ENCODE assay signal across 19 mouse cellular contexts in the genomic region with DNA sequence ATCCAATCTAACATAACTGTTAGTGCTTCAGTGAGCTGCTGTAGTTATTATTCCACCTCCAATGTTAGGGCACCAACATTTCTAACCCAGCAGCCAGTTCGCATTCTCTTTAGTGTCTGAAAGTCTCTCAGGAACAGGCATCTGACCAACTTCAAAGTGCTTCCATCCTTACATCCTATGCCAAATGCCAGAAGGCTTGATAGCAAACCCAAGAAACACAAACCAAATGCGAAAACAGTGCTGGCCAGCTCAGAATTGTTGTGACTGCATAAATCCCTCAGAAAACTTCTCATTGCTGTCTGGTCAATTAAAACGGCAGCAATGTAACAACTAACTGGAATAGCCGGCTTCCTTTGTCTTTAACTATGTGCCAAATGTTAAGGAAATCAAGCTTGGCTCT.
DNase-seq lines count a peak whose midpoint lies in the region; ATAC-seq and TF ChIP-seq lines count a peak whose summit lies in the region.
"Had no signal": no experiment of that assay in that cellular context is flagged by ENCODE, and none has a peak within 500 bp of the region (broad histone marks: within the 10 kb centered on the region; RNA-seq: fewer than 3 reads in every experiment).

No protein-coding gene starts in this region.

- TF ChIP-seq POLR2A in lung, adult 2 months (IDR thresholded peaks at IDR 0.05; ENCODE audit: borderline replicate concordance, extremely low read depth, low read depth, low read length): no peak

- peak; percentile 56 for DNase-seq in forebrain, embryonic 14.5 days (ENCODE audit: low spot score)
- DNase-seq in forebrain, embryonic 10.5 days (ENCODE audit: extremely low spot score, low spot score): no peak
- DNase-seq in midbrain, postnatal 0 days (ENCODE audit: low spot score): peak; percentile 26
- DNase-seq in midbrain, embryonic 11.5 days (ENCODE audit: low spot score, missing footprints): no peak
- DNase-seq in fat pad, adult 2 months (ENCODE audit: extremely low read depth, low read depth, low spot score): peak; percentile 7
- DNase-seq in lung, adult 2 months: no peak
- no peak for DNase-seq in urinary bladder, adult 2 months (ENCODE audit: low spot score)
- DNase-seq: adrenal gland, postnatal 10 days; cerebellum, adult 2 months; embryo, embryonic 11 days; gastrocnemius, postnatal 10 days; heart, adult 2 months; heart, postnatal 14 days had no signal

- H3K27me3 ChIP-seq in forebrain, embryonic 14.5 days (replicated peaks; ENCODE audit: control insufficient read depth, insufficient read depth, low read length): no peaks in the 10 kb centered on the region
- H3K27me3 ChIP-seq in forebrain, embryonic 10.5 days (ENCODE audit: poor library complexity, severe bottlenecking): no peaks in the 10 kb centered on the region
- H3K27me3 ChIP-seq in midbrain, postnatal 0 days (ENCODE audit: insufficient read depth, low read length): no peaks in the 10 kb centered on the region
- no peaks in the 10 kb centered on the region for H3K27me3 ChIP-seq in midbrain, embryonic 11.5 days (ENCODE audit: control insufficient read depth, insufficient read depth, low read length)
- H3K27me3 ChIP-seq: embryonic facial prominence, embryonic 12.5 days; heart, embryonic 15.5 days had no signal

- TF ChIP-seq CTCF in midbrain, postnatal 0 days (IDR thresholded peaks at IDR 0.05): no peak
- no peak for TF ChIP-seq CTCF in lung, adult 2 months (IDR thresholded peaks at IDR 0.05; ENCODE audit: insufficient read depth, low read length)

- no peak overlapping the region for H3K4me3 ChIP-seq in forebrain, embryonic 14.5 days (ENCODE audit: low read depth, low read length)
- no peak overlapping the region for H3K4me3 ChIP-seq in forebrain, embryonic 10.5 days
- no peak overlapping the region for H3K4me3 ChIP-seq in midbrain, postnatal 0 days (ENCODE audit: low read depth, low read length)
- no peak overlapping the region for H3K4me3 ChIP-seq in midbrain, embryonic 11.5 days (ENCODE audit: low read depth, low read length)
- H3K4me3 ChIP-seq in lung, adult 2 months (replicated peaks; ENCODE audit: extremely low read depth, low read depth, low read length): no peak overlapping the region
- H3K4me3 ChIP-seq: embryonic facial prominence, embryonic 12.5 days; heart, adult 2 months; heart, embryonic 15.5 days had no signal

- ATAC-seq in forebrain, embryonic 14.5 days: peak; percentile 32
- no peak for ATAC-seq in midbrain, postnatal 0 days (ENCODE audit: low FRiP score)
- ATAC-seq in midbrain, embryonic 11.5 days (ENCODE audit: low FRiP score): no peak
- ATAC-seq: inflammation-experienced regulatory T-cells, adult 6 months; intestine, postnatal 0 days had no signal

- no peak overlapping the region for H3K9ac ChIP-seq in forebrain, embryonic 14.5 days (ENCODE audit: low read length)
- no peak overlapping the region for H3K9ac ChIP-seq in midbrain, postnatal 0 days (replicated peaks; ENCODE audit: low read length, poor library complexity, severe bottlenecking)
- no peak overlapping the region for H3K9ac ChIP-seq in midbrain, embryonic 11.5 days (ENCODE audit: low read length)
- H3K9ac ChIP-seq: embryonic facial prominence, embryonic 12.5 days; heart, embryonic 15.5 days; hindbrain, embryonic 14.5 days had no signal

- H3K4me2 ChIP-seq in forebrain, embryonic 14.5 days (ENCODE audit: low read length): no peak overlapping the region
- no peak overlapping the region for H3K4me2 ChIP-seq in midbrain, postnatal 0 days (ENCODE audit: low read depth, low read length, poor library complexity, severe bottlenecking)
- no peak overlapping the region for H3K4me2 ChIP-seq in midbrain, embryonic 11.5 days
- H3K4me2 ChIP-seq: embryonic facial prominence, embryonic 12.5 days; heart, embryonic 11.5 days; heart, embryonic 15.5 days; hindbrain, embryonic 14.5 days had no signal

- no peak overlapping the region for H3K27ac ChIP-seq in forebrain, embryonic 14.5 days (ENCODE audit: low read depth, low read length)
- H3K27ac ChIP-seq in forebrain, embryonic 10.5 days: no peak overlapping the region
- H3K27ac ChIP-seq in midbrain, postnatal 0 days (ENCODE audit: low read depth, low read length): no peak overlapping the region
- H3K27ac ChIP-seq in midbrain, embryonic 11.5 days (ENCODE audit: low read depth, low read length): no peak overlapping the region
- H3K27ac ChIP-seq: embryonic facial prominence, embryonic 12.5 days; heart, adult 2 months; heart, embryonic 15.5 days; hindbrain, embryonic 14.5 days had no signal

- H3K36me3 ChIP-seq in forebrain, embryonic 14.5 days (ENCODE audit: control insufficient read depth, insufficient read depth, low read length): no peaks in the 10 kb centered on the region
- H3K36me3 ChIP-seq in forebrain, embryonic 10.5 days (replicated peaks): no peaks in the 10 kb centered on the region
- no peaks in the 10 kb centered on the region for H3K36me3 ChIP-seq in midbrain, postnatal 0 days (ENCODE audit: insufficient read depth, low read length)
- no peaks in the 10 kb centered on the region for H3K36me3 ChIP-seq in midbrain, embryonic 11.5 days (ENCODE audit: control insufficient read depth, insufficient read depth, low read length)
- H3K36me3 ChIP-seq: embryonic facial prominence, embryonic 12.5 days; heart, embryonic 15.5 days had no signal

- no peaks in the 10 kb centered on the region for H3K4me1 ChIP-seq in forebrain, embryonic 14.5 days (ENCODE audit: control insufficient read depth, insufficient read depth, low read length)
- H3K4me1 ChIP-seq in forebrain, embryonic 10.5 days: peaks cover 5% of the 10 kb centered on the region; the same call in 1 of the 2 replicates
- no peaks in the 10 kb centered on the region for H3K4me1 ChIP-seq in midbrain, postnatal 0 days (ENCODE audit: insufficient read depth, low read length)
- H3K4me1 ChIP-seq in midbrain, embryonic 11.5 days (ENCODE audit: control insufficient read depth, insufficient read depth, low read length): peaks cover 5% of the 10 kb centered on the region
- H3K4me1 ChIP-seq in lung, adult 2 months (ENCODE audit: control insufficient read depth, insufficient read depth, low read length): no peaks in the 10 kb centered on the region
- H3K4me1 ChIP-seq: embryonic facial prominence, embryonic 12.5 days; heart, embryonic 15.5 days had no signal

- H3K9me3 ChIP-seq in forebrain, embryonic 14.5 days (replicated peaks; ENCODE audit: control insufficient read depth, low read length): no peaks in the 10 kb centered on the region
- no peaks in the 10 kb centered on the region for H3K9me3 ChIP-seq in forebrain, embryonic 10.5 days
- no peaks in the 10 kb centered on the region for H3K9me3 ChIP-seq in midbrain, postnatal 0 days (ENCODE audit: low read length)
- H3K9me3 ChIP-seq in midbrain, embryonic 11.5 days (ENCODE audit: control insufficient read depth, low read length): no peaks in the 10 kb centered on the region
- H3K9me3 ChIP-seq: embryonic facial prominence, embryonic 12.5 days; heart, embryonic 15.5 days had no signal

- 56% methylated on average over 4 of the region's 4 CpGs for WGBS in forebrain, embryonic 14.5 days
- WGBS in forebrain, embryonic 10.5 days: 84% methylated on average over 4 of the region's 4 CpGs
- 58% methylated on average over 4 of the region's 4 CpGs for WGBS in midbrain, postnatal 0 days
- WGBS in midbrain, embryonic 11.5 days: 79% methylated on average over 4 of the region's 4 CpGs
- 80% methylated on average over 4 of the region's 4 CpGs for WGBS in lung, adult 2 months

Comparison
In these comparisons a context has a peak if more than half of its experiments do, and no peak if none do; other contexts are left out.
1. DNase-seq: peak in forebrain, embryonic 14.5 days (single experiment), midbrain, postnatal 0 days (single experiment) and fat pad, adult 2 months (single experiment); none in forebrain, embryonic 10.5 days (single experiment), midbrain, embryonic 11.5 days (single experiment), lung, adult 2 months (single experiment) and urinary bladder, adult 2 months (single experiment).